Mouse (Mus musculus) embryonic fibroblast, embryonic 13.5 days (primary cell): ENCODE results near the gene Optc. TPM values are rescaled to one million over a fixed set of nuclear protein-coding genes. Genes with fewer than 3 reads are reported as not detected.

Source experiments
- H3K27ac ChIP-seq: 2 replicates; pipeline ENCODE4 v1.5.1; 2012; ENCODE audit warnings: low read length, control low read depth, inconsistent platforms; ENCODE audit not compliant: insufficient read depth
- H3K4me1 ChIP-seq: 2 replicates; pipeline ENCODE4 v1.6.1; 2011; ENCODE audit warnings: low read length; ENCODE audit not compliant: control insufficient read depth, insufficient read depth
- H3K4me3 ChIP-seq: 2 replicates; pipeline ENCODE4 v1.5.1; 2011; ENCODE audit warnings: mild to moderate bottlenecking, control low read depth, low read length; ENCODE audit not compliant: insufficient read depth
- CTCF ChIP-seq: IDR thresholded peaks from 2 replicates; pipeline ENCODE4 v1.5.1; 2011; ENCODE audit warnings: mild to moderate bottlenecking, control low read depth, low read length, moderate library complexity, borderline replicate concordance; ENCODE audit not compliant: insufficient read depth
- POLR2A ChIP-seq: IDR thresholded peaks from 2 replicates; pipeline ENCODE4 v1.6.1; 2011; ENCODE audit warnings: low read depth, mild to moderate bottlenecking, control low read depth, low read length, moderate library complexity
- polyA plus RNA-seq: library from polyadenylated mRNA; stranded (reverse); fragments of >200 nt; gene quantifications from 2 replicates; pipeline ENCODE4 v1.2.4, GENCODE M21; 2011; ENCODE audit warnings: low read depth; ENCODE audit not compliant: missing spikeins, insufficient read length

Optc gene
- polyA plus RNA-seq = 4.3 and 7.0 TPM in 2 replicates

- no peak for TF ChIP-seq CTCF
- TF ChIP-seq POLR2A = no peak
- Histone ChIP-seq H3K27ac (peak within 1 kb of the TSS; percentile 78), H3K4me3 (0 out of 2 replicates have a peak within 1 kb of the TSS, but pooled peaks have one; percentile 6)
Measured at GRCm38 (mm10) chr1:133907949-133908658, at the start of gene Optc. Optc (minus strand) TSS chr1:133907999.

GRCm38 (mm10) chr1:133954009-133954408 lies 46.2 kb upstream of the Optc start:
- Histone ChIP-seq H3K27ac (peak overlapping the region; percentile 81), H3K4me1 (peaks cover 26% of the 10 kb centered on the region), H3K4me3 (no peak overlapping the region)
- no peak for TF ChIP-seq POLR2A
- no peak for TF ChIP-seq CTCF

More at GRCm38 (mm10) chr1:133907949-133908658, at the start of gene Optc:
- peaks cover 12% of the 10 kb centered on the region for H3K4me1 ChIP-seq

GRCm38 (mm10) chr1:133953261-133953742 lies 45.5 kb upstream of the Optc start:
- TF ChIP-seq POLR2A = peak; percentile 35; the same call in 1 of the 2 replicates
- no peak for TF ChIP-seq CTCF
- peaks cover 26% of the 10 kb centered on the region for H3K4me1 ChIP-seq
- peak overlapping the region; percentile 81 for H3K27ac ChIP-seq
- H3K4me3 ChIP-seq = no peak overlapping the region

GRCm38 (mm10) chr1:133951598-133951997 lies 43.8 kb upstream of the Optc start:
- no peak overlapping the region for H3K4me3 ChIP-seq
- no peak overlapping the region for H3K27ac ChIP-seq
- TF ChIP-seq CTCF (no peak), POLR2A (no peak)
- H3K4me1 ChIP-seq = peaks cover 26% of the 10 kb centered on the region

- Histone ChIP-seq H3K27ac (peak overlapping the region; percentile 50), H3K4me1 (peaks cover 26% of the 10 kb centered on the region), H3K4me3 (no peak overlapping the region)
- TF ChIP-seq POLR2A (no peak), CTCF (no peak)
Measured at GRCm38 (mm10) chr1:133950061-133950782, 42.4 kb upstream of the Optc start.

GRCm38 (mm10) chr1:133945106-133945505 lies 37.3 kb upstream of the Optc start:
- no peak overlapping the region for H3K27ac ChIP-seq
- no peak for TF ChIP-seq CTCF
- TF ChIP-seq POLR2A = no peak
- H3K4me3 ChIP-seq = no peak overlapping the region
- H3K4me1 ChIP-seq = peaks cover 18% of the 10 kb centered on the region

GRCm38 (mm10) chr1:133941904-133942303 lies 34.1 kb upstream of the Optc start:
- TF ChIP-seq CTCF (no peak), POLR2A (no peak)
- Histone ChIP-seq H3K4me1 (peaks cover 12% of the 10 kb centered on the region), H3K27ac (peak overlapping the region; percentile 63), H3K4me3 (no peak overlapping the region)

- peak overlapping the region; percentile 63 for H3K27ac ChIP-seq
- TF ChIP-seq CTCF = no peak
Measured at GRCm38 (mm10) chr1:133941158-133941860, 33.5 kb upstream of the Optc start.

GRCm38 (mm10) chr1:133940481-133941092 lies 32.8 kb upstream of the Optc start:
- H3K4me3 ChIP-seq = no peak overlapping the region
- H3K4me1 ChIP-seq = peaks cover 12% of the 10 kb centered on the region
- TF ChIP-seq CTCF (no peak), POLR2A (no peak)
- peak overlapping the region; percentile 63 for H3K27ac ChIP-seq

More at GRCm38 (mm10) chr1:133941158-133941860, 33.5 kb upstream of the Optc start:
- H3K4me1 ChIP-seq = peaks cover 12% of the 10 kb centered on the region
- H3K4me3 ChIP-seq = no peak overlapping the region

GRCm38 (mm10) chr1:133939708-133940107 lies 31.9 kb upstream of the Optc start:
- TF ChIP-seq POLR2A (no peak), CTCF (no peak)
- peaks cover 12% of the 10 kb centered on the region for H3K4me1 ChIP-seq
- no peak overlapping the region for H3K4me3 ChIP-seq

More at GRCm38 (mm10) chr1:133939708-133940107, 31.9 kb upstream of the Optc start:
- no peak overlapping the region for H3K27ac ChIP-seq
